Mouse (Mus musculus) induced T-regulatory cell, adult 2 months (primary cell): ENCODE results near the gene Mipep.

ENCODE experiments used
- DNase-seq: peaks from one replicate; pipeline ENCODE4 v3.0.0-alpha.2; 2012; ENCODE audit warnings: low read depth

The Mipep gene

GRCm38 (mm10) chr14:60757265-60757664 lies 27.1 kb upstream of the Mipep start:
- DNase-seq = no peak

GRCm38 (mm10) chr14:60757722-60758121 lies 26.7 kb upstream of the Mipep start:
- no peak for DNase-seq

- DNase-seq = no peak
These were observed 25.3 kb upstream of the Mipep start for GRCm38 (mm10) chr14:60759097-60759496.

DNA sequence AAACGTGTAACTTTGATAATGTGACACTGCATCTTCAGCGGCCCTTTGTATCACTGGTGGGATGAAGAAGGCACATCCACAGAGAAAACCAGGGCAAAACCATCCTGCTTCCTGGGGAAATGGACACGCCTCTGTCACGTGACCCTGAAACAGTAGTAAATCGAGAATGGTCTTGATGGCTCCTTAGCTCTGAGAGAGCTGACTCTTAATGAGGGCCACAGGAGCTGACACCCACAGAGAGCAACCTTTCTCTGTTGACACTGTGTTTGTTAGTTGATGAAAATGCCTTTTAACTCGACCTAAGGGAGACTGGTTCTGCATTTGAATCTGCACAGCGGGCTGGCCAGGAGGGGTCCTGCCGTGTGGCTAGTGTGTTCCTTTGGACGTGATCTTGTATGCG lies 22.6 kb upstream of the Mipep start:
- no peak for DNase-seq

- no peak for DNase-seq
These were observed 21.6 kb upstream of the Mipep start for GRCm38 (mm10) chr14:60762754-60763153.

DNA sequence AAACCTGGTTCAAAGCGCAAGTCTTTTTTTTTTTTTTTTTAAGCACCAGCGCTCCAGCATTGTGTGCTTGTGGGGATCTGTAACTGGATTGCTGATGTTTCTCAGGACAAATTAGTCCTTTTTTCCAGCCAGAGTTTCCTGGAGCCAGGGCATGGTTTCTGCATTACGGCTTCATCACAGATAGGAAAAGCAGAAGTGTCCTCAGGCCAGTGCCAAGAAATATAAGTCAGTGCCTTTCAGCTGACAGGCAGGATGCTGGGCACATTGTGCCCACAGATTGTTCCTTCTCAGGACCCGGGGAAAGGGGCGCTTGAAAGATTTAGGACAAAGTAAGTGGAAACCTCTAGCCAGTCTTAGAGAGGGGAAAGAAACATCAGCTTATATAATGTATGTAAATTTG lies 20.6 kb upstream of the Mipep start:
- no peak for DNase-seq

GRCm38 (mm10) chr14:60764526-60764925 lies 19.8 kb upstream of the Mipep start:
- DNase-seq = no peak

DNA sequence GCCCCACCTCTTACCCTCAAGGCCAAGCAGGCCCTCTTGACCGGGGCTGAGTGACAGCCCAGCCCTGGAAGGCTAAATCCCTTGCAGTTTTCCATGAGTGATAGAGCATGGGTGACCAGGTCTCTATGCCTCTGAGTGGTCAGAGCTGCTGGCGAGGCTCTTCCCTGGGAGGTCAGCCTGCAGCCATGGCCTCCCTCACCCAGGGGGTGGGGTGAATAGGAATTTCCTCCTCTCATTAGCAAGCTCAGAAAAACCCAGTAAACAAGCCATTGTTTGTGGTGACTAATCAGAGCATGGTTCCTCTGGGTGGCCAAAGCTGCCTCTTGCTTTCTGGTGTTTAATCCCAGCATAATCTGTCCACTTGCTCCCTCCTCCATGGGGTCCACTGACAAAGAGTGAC lies 19.3 kb upstream of the Mipep start:
- no peak for DNase-seq

DNA sequence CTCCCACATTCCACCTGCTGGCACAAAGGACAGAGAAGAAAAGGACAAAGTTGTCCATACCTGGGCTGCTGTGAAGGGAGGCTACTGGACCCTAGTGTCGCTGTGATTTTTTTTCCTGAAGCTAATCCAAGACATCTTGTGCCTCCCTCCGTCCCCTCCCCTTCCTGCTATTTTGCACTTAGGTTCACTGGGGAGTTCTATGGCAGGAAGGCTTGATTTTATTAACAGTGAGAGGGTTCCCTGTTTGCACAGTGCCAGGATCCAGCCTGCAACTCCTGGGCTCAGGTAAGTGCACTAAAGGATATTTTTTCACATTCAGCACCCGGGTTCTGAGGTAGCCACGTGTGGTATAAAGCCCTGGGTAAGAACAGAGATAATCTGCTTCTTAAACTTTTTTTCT lies 16.5 kb upstream of the Mipep start, which contains the start of gene C1qtnf9:
Gene C1qtnf9 (plus strand): TSS at position 251 of the 400 bp plus-strand sequence.
- no peak for DNase-seq

DNA sequence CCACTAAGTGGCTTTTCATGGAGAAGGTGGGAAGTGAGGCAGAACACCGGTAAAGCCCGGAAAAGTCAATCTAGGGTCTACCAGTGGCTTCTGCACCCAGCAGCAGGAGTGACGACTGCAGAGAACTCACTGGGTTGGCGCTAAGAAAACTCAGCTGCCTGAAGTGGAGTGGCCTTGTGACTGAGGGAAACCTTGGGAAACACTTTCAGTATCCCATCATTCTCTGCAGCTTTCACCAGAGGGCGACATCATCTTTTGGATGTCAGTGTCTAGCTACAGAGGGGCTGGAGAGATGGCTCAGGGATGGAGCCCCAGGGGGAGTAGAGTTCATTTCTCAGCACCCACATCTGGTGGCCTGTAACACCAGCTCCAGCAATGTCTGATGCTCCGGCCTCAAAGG lies 15.0 kb upstream of the Mipep start:
- no peak for DNase-seq

DNA sequence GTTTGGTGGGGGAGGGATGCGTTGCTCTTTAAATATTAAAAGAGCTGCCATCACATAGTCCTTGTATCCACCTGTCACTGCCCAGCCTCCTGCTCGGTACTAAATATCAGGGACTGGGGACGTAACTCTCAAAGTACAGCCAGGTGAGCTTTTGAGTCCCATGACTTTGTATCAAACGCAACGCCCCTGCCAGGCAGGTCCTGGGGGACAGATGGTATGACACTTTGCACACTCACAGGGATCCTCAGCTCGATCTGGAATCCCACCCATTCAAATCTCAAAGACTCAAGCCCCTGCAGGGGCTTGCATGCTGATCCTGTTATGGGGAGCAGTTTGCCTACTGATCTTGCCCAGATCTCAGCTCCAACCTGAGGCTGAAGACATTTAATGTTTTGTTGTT lies 13.8 kb upstream of the Mipep start:
- DNase-seq = no peak

- peak; percentile 90 for DNase-seq
These were observed 13.3 kb upstream of the Mipep start for GRCm38 (mm10) chr14:60771057-60771456.

DNA sequence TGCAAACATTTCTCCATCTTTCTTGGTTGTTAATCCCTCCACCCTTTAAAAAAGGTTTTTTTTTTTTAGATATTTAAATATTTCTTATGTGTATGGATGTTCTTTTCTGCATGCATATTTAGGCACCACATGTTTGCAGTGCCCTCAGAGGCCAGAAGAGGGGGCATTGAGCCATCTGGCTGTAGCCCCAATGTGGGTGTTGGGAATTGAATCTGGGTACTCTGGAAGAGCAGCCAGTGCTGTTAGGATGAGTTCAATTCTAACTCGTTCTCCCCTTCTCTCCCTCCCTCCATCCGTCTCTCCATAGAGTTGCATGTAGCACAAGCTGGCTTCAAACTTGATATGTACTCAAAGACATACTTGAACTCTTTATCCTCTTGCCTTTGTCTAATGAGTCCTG lies 10.9 kb upstream of the Mipep start:
- DNase-seq = no peak

DNA sequence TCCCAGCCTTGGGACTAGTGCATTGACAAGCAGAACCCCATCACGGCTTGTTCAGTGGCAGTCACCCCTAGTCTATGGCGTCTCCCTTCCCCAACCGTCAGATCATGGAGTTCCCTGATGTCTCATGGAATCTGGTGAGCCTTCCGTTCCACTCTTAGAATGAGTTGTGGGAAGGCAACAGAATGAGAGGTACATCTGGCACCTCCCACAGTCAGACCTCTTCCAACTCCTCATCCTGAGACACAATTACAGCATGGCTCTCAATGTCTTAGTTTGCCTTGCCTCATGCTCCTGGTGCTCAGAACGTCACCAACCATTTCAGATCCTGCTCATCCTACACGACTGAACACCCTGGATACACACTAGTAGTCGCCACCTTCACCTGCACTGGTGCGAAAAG lies 7.9 kb upstream of the Mipep start:
- DNase-seq = no peak

GRCm38 (mm10) chr14:60777485-60777919 lies 6.9 kb upstream of the Mipep start:
- no peak for DNase-seq

- no peak for DNase-seq
These were observed 5.2 kb upstream of the Mipep start for GRCm38 (mm10) chr14:60779198-60779597.

GRCm38 (mm10) chr14:60782121-60782656 lies 2.2 kb upstream of the Mipep start:
- no peak for DNase-seq

- peak; percentile 39 for DNase-seq
These were observed 1.2 kb upstream of the Mipep start for GRCm38 (mm10) chr14:60783196-60783595.

GRCm38 (mm10) chr14:60790103-60790502 lies 5.7 kb downstream of the Mipep start:
- peak; percentile 81 for DNase-seq

GRCm38 (mm10) chr14:60796600-60797322 lies 12.4 kb downstream of the Mipep start:
- no peak for DNase-seq

DNA sequence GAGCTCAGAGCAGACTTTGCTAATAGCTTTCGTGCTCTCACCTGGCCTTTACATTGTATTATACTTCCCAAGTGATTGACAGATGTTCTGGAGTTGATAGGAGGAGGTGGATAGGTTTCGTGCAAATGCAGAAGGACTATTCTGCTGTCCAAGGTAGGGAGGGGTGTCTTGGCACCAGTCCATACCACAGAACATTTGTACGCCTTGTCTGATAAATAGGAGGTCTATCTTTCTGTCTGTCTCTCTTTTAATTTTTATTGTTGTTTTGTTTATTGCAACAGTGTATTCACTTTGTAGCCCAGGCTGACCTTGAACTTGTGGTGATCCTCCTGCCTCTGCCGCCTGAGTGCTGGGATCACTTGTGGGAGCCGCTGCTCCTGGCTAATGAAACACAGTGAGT lies 13.2 kb downstream of the Mipep start:
- DNase-seq = no peak

GRCm38 (mm10) chr14:60798721-60799120 lies 14.3 kb downstream of the Mipep start:
- DNase-seq = no peak

GRCm38 (mm10) chr14:60799762-60800728 lies 15.7 kb downstream of the Mipep start:
- DNase-seq = peak; percentile 78
